Mouse (Mus musculus) adrenal gland, postnatal 4 days (tissue): ENCODE data around the gene Aip. TPM values are rescaled to one million over a fixed set of nuclear protein-coding genes. Genes with fewer than 3 reads are reported as not detected.
"Not testable (repeated sequence)": the region's sequence is repeated elsewhere in the genome, so short reads cannot be mapped to it uniquely, and the experiment has no call there.

Source experiments
- DNase-seq, 2 experiments: peaks; one replicate each; pipeline ENCODE4 v3.0.0; 2021 to 2022; ENCODE audit warnings: low spot score in 2 of 2, mixed read lengths in 2 of 2
- total RNA-seq, 2 experiments: library from RNA; stranded (reverse); gene quantifications; 2 replicates each; pipeline ENCODE4 v1.2.3; 2021

Aip gene
- total RNA-seq, 2 experiments from 2014 or later = 86.1 to 88.5 TPM

- DNase-seq = no peak
Measured at GRCm38 (mm10) chr19:4093772-4094171, 31.9 kb downstream of the Aip start.

GRCm38 (mm10) chr19:4092750-4093149 is 32.9 kb downstream of the Aip start:
- no peak for DNase-seq

- no peak for DNase-seq
Measured at GRCm38 (mm10) chr19:4091383-4091782, 34.3 kb downstream of the Aip start.

- no peak for DNase-seq
Measured at GRCm38 (mm10) chr19:4090446-4090845, 35.2 kb downstream of the Aip start.

- DNase-seq = no peak
Measured at GRCm38 (mm10) chr19:4089128-4089527, 36.5 kb downstream of the Aip start.

- no peak for DNase-seq
Measured at GRCm38 (mm10) chr19:4088146-4088545, 37.5 kb downstream of the Aip start.

GRCm38 (mm10) chr19:4087090-4087489 is 38.6 kb downstream of the Aip start:
- DNase-seq = no peak

- no peak for DNase-seq
Measured at GRCm38 (mm10) chr19:4086156-4086555, 39.5 kb downstream of the Aip start.

- no peak for DNase-seq
Measured at GRCm38 (mm10) chr19:4084984-4085383, 40.7 kb downstream of the Aip start.

- DNase-seq = no peak
Measured at GRCm38 (mm10) chr19:4083826-4084225, 41.8 kb downstream of the Aip start.

GRCm38 (mm10) chr19:4083316-4083715 is 42.3 kb downstream of the Aip start:
- DNase-seq = no peak

- DNase-seq = no peak
Measured at GRCm38 (mm10) chr19:4082219-4082965, 43.3 kb downstream of the Aip start.

- no peak for DNase-seq
Measured at GRCm38 (mm10) chr19:4081394-4081793, 44.3 kb downstream of the Aip start, which contains the start of gene Cabp2. Cabp2 (plus strand) TSS chr19:4081578.

GRCm38 (mm10) chr19:4080511-4081009 is 45.1 kb downstream of the Aip start:
- no peak for DNase-seq

- no peak for DNase-seq
Measured at GRCm38 (mm10) chr19:4079594-4079993, 46.1 kb downstream of the Aip start.

GRCm38 (mm10) chr19:4075531-4075930 is 50.1 kb downstream of the Aip start:
- no peak for DNase-seq

GRCm38 (mm10) chr19:4072706-4073424 is 52.8 kb downstream of the Aip start:
- DNase-seq = no peak

- no peak for DNase-seq
Measured at GRCm38 (mm10) chr19:4071406-4071805, 54.3 kb downstream of the Aip start.

GRCm38 (mm10) chr19:4070756-4071155 is 54.9 kb downstream of the Aip start:
- no peak for DNase-seq

- no peak for DNase-seq
Measured at GRCm38 (mm10) chr19:4070311-4070710, 55.3 kb downstream of the Aip start.

GRCm38 (mm10) chr19:4068717-4069410 is 56.8 kb downstream of the Aip start:
- DNase-seq = no peak

- DNase-seq = not testable (repeated sequence)
Measured at GRCm38 (mm10) chr19:4068242-4068641, 57.4 kb downstream of the Aip start.
